Mouse (Mus musculus): ENCODE results near the gene Hoxa5.

DNA sequence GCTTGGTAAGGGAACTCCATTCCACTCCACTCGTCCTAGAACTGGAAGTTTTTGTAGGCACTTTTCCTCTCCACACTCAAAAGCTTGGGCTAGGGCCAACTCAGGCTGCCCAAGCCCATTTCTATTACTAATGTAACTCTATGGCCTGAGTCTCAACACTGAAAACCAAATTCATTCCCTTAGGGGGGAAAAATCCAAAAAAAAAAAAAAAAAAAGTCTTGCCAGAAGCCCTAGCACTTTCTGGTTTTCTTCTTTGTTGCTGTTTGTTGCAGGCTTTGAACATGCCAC, 42.4 kb downstream of the Hoxa5 start:
- TF ChIP-seq POLR2A (IDR thresholded peaks at IDR 0.05; ENCODE audit: control insufficient read depth, low read depth, low read length) (no peak), CTCF (IDR thresholded peaks at IDR 0.05; ENCODE audit: control insufficient read depth, insufficient read depth, insufficient replicate concordance, low read depth, low read length) (no peak)

All from testis, adult 2 months (tissue).